Mouse (Mus musculus) heart, embryonic 13.5 days (tissue): ENCODE data around the gene Hmcn1. TPM values are rescaled to one million over a fixed set of nuclear protein-coding genes. Genes with fewer than 3 reads are reported as not detected.

Experiments used
- ATAC-seq: fragments of 200-750 bp; cut with Nextera tagmentation; 2 replicates; pipeline ENCODE4 v1.8.0; 2017; ENCODE audit warnings: moderate TSS enrichment; ENCODE audit not compliant: insufficient number of reproducible peaks, low FRiP score, low TSS enrichment; ENCODE audit errors: extremely low read depth
- H3K27ac ChIP-seq: fragments of 300-500 bp; sonication (generic); replicated peaks from 2 replicates; pipeline ENCODE4 v1.5.1; 2015; ENCODE audit warnings: moderate library complexity, mild to moderate bottlenecking, inconsistent platforms
- H3K27me3 ChIP-seq: fragments of 300-500 bp; sonication (generic); replicated peaks from 2 replicates; pipeline ENCODE4 v1.6.1; 2015; ENCODE audit warnings: mild to moderate bottlenecking, inconsistent platforms
- H3K36me3 ChIP-seq: fragments of 300-500 bp; sonication (generic); 2 replicates; pipeline ENCODE4 v1.6.1; 2015; ENCODE audit warnings: mild to moderate bottlenecking, inconsistent platforms
- H3K4me1 ChIP-seq: fragments of 300-500 bp; sonication (generic); 2 replicates; pipeline ENCODE4 v1.6.1; 2015; ENCODE audit warnings: inconsistent platforms
- H3K4me2 ChIP-seq: fragments of 300-500 bp; sonication (generic); 2 replicates; pipeline ENCODE4 v1.6.1; 2015; ENCODE audit warnings: inconsistent platforms, mild to moderate bottlenecking, moderate library complexity
- H3K4me3 ChIP-seq: fragments of 300-500 bp; sonication (generic); 2 replicates; pipeline ENCODE4 v1.5.1; 2015; ENCODE audit warnings: moderate library complexity, mild to moderate bottlenecking, inconsistent platforms
- H3K9ac ChIP-seq: fragments of 300-500 bp; sonication (generic); 2 replicates; pipeline ENCODE4 v1.6.1; 2015; ENCODE audit warnings: inconsistent platforms, mild to moderate bottlenecking, moderate library complexity
- H3K9me3 ChIP-seq: fragments of 300-500 bp; sonication (generic); 2 replicates; pipeline ENCODE4 v1.6.1; 2016; ENCODE audit warnings: inconsistent platforms
- WGBS: fragments of 180-500 bp; shearing (Covaris S2); methylation state at CpG from one replicate; pipeline ENCODE4 v1.1.7; 2015; ENCODE audit warnings: mixed read lengths; 5-methylcytosine and 5-hydroxymethylcytosine counted together
- polyA plus RNA-seq: library from polyadenylated mRNA; unstranded; fragments of >200 nt; fragmentation: Nextera tagmentation; extraction: Ambion mirVana; gene quantifications from 2 replicates; pipeline ENCODE4 v1.2.1, GENCODE M21; 2015

The Hmcn1 gene
- polyA plus RNA-seq, 1 experiment from 2014 or later: 19.0 TPM

- Histone ChIP-seq H3K9ac (no peak overlapping the region), H3K4me2 (no peak overlapping the region), H3K27me3 (no peaks in the 10 kb centered on the region), H3K4me3 (no peak overlapping the region), H3K36me3 (peaks cover 77% of the 10 kb centered on the region), H3K4me1 (no peaks in the 10 kb centered on the region), H3K27ac (no peak overlapping the region; the same call in 1 of the 2 replicates), H3K9me3 (no peaks in the 10 kb centered on the region)
- no peak for ATAC-seq
- 77% methylated on average over 19 of the region's 19 CpGs for WGBS
Measured at GRCm38 (mm10) chr1:150743097-150743843, 250.0 kb downstream of the Hmcn1 start.

GRCm38 (mm10) chr1:150742376-150743087 is 250.7 kb downstream of the Hmcn1 start:
- no peak overlapping the region for H3K4me3 ChIP-seq
- ATAC-seq: no peak
- no peak overlapping the region for H3K4me2 ChIP-seq
- H3K36me3 ChIP-seq: peaks cover 71% of the 10 kb centered on the region
- 71% methylated on average over 7 of the region's 7 CpGs for WGBS
- H3K4me1 ChIP-seq: no peaks in the 10 kb centered on the region
- H3K9ac ChIP-seq: no peak overlapping the region
- H3K27me3 ChIP-seq: no peaks in the 10 kb centered on the region
- H3K9me3 ChIP-seq: no peaks in the 10 kb centered on the region
- no peak overlapping the region; the same call in 1 of the 2 replicates for H3K27ac ChIP-seq

- no peak for ATAC-seq
Measured at GRCm38 (mm10) chr1:150711438-150711837, 281.8 kb downstream of the Hmcn1 start.

GRCm38 (mm10) chr1:150706502-150706901 is 286.7 kb downstream of the Hmcn1 start:
- H3K4me2 ChIP-seq: no peak overlapping the region
- H3K36me3 ChIP-seq: peaks cover 23% of the 10 kb centered on the region
- H3K4me1 ChIP-seq: no peaks in the 10 kb centered on the region
- H3K9me3 ChIP-seq: no peaks in the 10 kb centered on the region
- no peaks in the 10 kb centered on the region for H3K27me3 ChIP-seq
- no peak for ATAC-seq
- WGBS: 70% methylated on average over 4 of the region's 4 CpGs
- no peak overlapping the region for H3K4me3 ChIP-seq
- H3K27ac ChIP-seq: no peak overlapping the region
- H3K9ac ChIP-seq: no peak overlapping the region

More at GRCm38 (mm10) chr1:150711438-150711837, 281.8 kb downstream of the Hmcn1 start:
- Histone ChIP-seq H3K9ac (no peak overlapping the region), H3K4me1 (no peaks in the 10 kb centered on the region), H3K27ac (no peak overlapping the region), H3K36me3 (peaks cover 24% of the 10 kb centered on the region), H3K4me3 (no peak overlapping the region), H3K4me2 (no peak overlapping the region), H3K27me3 (no peaks in the 10 kb centered on the region), H3K9me3 (no peaks in the 10 kb centered on the region)
- WGBS: 59% methylated on average over 5 of the region's 5 CpGs

GRCm38 (mm10) chr1:150697749-150698148 is 295.5 kb downstream of the Hmcn1 start:
- Histone ChIP-seq H3K27me3 (no peaks in the 10 kb centered on the region), H3K4me3 (no peak overlapping the region), H3K27ac (no peak overlapping the region), H3K9me3 (no peaks in the 10 kb centered on the region), H3K4me1 (no peaks in the 10 kb centered on the region), H3K36me3 (peaks cover 73% of the 10 kb centered on the region), H3K4me2 (no peak overlapping the region), H3K9ac (no peak overlapping the region)
- 80% methylated on average over 3 of the region's 3 CpGs for WGBS
- no peak for ATAC-seq

GRCm38 (mm10) chr1:150682044-150682443 is 311.2 kb downstream of the Hmcn1 start:
- Histone ChIP-seq H3K4me1 (peaks cover 4% of the 10 kb centered on the region; the same call in 1 of the 2 replicates), H3K36me3 (peaks cover 72% of the 10 kb centered on the region), H3K4me3 (no peak overlapping the region), H3K9ac (no peak overlapping the region), H3K4me2 (no peak overlapping the region), H3K9me3 (no peaks in the 10 kb centered on the region), H3K27me3 (no peaks in the 10 kb centered on the region), H3K27ac (no peak overlapping the region)
- ATAC-seq: no peak
- 84% methylated on average over 6 of the region's 6 CpGs for WGBS

GRCm38 (mm10) chr1:150681433-150681832 is 311.8 kb downstream of the Hmcn1 start:
- Histone ChIP-seq H3K36me3 (peaks cover 70% of the 10 kb centered on the region), H3K27ac (no peak overlapping the region), H3K9ac (no peak overlapping the region), H3K27me3 (no peaks in the 10 kb centered on the region), H3K9me3 (no peaks in the 10 kb centered on the region), H3K4me2 (no peak overlapping the region), H3K4me3 (no peak overlapping the region), H3K4me1 (peaks cover 4% of the 10 kb centered on the region; the same call in 1 of the 2 replicates)
- WGBS: 88% methylated on average over 3 of the region's 3 CpGs
- no peak for ATAC-seq

- Histone ChIP-seq H3K9ac (no peak overlapping the region), H3K4me3 (no peak overlapping the region), H3K27ac (0 out of 2 replicates have a peak overlapping the region, but pooled peaks have one; percentile 42), H3K36me3 (peaks cover 71% of the 10 kb centered on the region), H3K9me3 (no peaks in the 10 kb centered on the region), H3K4me2 (no peak overlapping the region), H3K27me3 (no peaks in the 10 kb centered on the region), H3K4me1 (peaks cover 4% of the 10 kb centered on the region; the same call in 1 of the 2 replicates)
- no peak for ATAC-seq
- 69% methylated on average over 15 of the region's 15 CpGs for WGBS
Measured at GRCm38 (mm10) chr1:150681006-150681405, 312.2 kb downstream of the Hmcn1 start.

- no peak overlapping the region for H3K4me2 ChIP-seq
- no peak overlapping the region for H3K9ac ChIP-seq
- no peaks in the 10 kb centered on the region for H3K27me3 ChIP-seq
- H3K4me3 ChIP-seq: no peak overlapping the region
- H3K36me3 ChIP-seq: peaks cover 71% of the 10 kb centered on the region
- ATAC-seq: no peak
- no peaks in the 10 kb centered on the region for H3K9me3 ChIP-seq
- 69% methylated on average over 4 of the region's 4 CpGs for whole genome bisulfite sequencing
- H3K27ac ChIP-seq: 0 out of 2 replicates have a peak overlapping the region, but pooled peaks have one; percentile 42
- peaks cover 4% of the 10 kb centered on the region; the same call in 1 of the 2 replicates for H3K4me1 ChIP-seq
Measured at GRCm38 (mm10) chr1:150680345-150680744, 312.9 kb downstream of the Hmcn1 start.

- Histone ChIP-seq H3K4me3 (no peak overlapping the region), H3K4me2 (no peak overlapping the region), H3K9me3 (peaks cover 7% of the 10 kb centered on the region), H3K27me3 (no peaks in the 10 kb centered on the region), H3K9ac (no peak overlapping the region), H3K4me1 (no peaks in the 10 kb centered on the region), H3K27ac (no peak overlapping the region), H3K36me3 (peaks cover 72% of the 10 kb centered on the region)
- ATAC-seq: no peak
- WGBS: 80% methylated on average over 1 of the region's 1 CpGs
Measured at GRCm38 (mm10) chr1:150645314-150645713, 347.9 kb downstream of the Hmcn1 start.

- Histone ChIP-seq H3K36me3 (peaks cover 52% of the 10 kb centered on the region), H3K4me2 (no peak overlapping the region), H3K27me3 (no peaks in the 10 kb centered on the region), H3K9ac (no peak overlapping the region), H3K4me3 (no peak overlapping the region), H3K4me1 (no peaks in the 10 kb centered on the region), H3K9me3 (no peaks in the 10 kb centered on the region), H3K27ac (no peak overlapping the region)
- WGBS: 50% methylated on average over 6 of the region's 6 CpGs
- ATAC-seq: no peak
Measured at GRCm38 (mm10) chr1:150639522-150639921, 353.7 kb downstream of the Hmcn1 start.
